Mouse (Mus musculus): ENCODE data around the gene Gapvd1.
A peak's percentile ranks its signal among the peaks of the same experiment; 100 is the strongest.
"Not testable (repeated sequence)": the region's sequence is repeated elsewhere in the genome, so short reads cannot be mapped to it uniquely, and the experiment has no call there.

Gapvd1 gene

GRCm38 (mm10) chr2:34754551-34755358, at the start of gene Gapvd1:
TSS of gene Gapvd1 (minus strand) at chr2:34755232.
- no peak for DNase-seq

- DNase-seq: no peak
Measured at GRCm38 (mm10) chr2:34804815-34805214, 49.8 kb upstream of the Gapvd1 start.

- no peak for DNase-seq
Measured at GRCm38 (mm10) chr2:34804172-34804571, 49.1 kb upstream of the Gapvd1 start.

DNA sequence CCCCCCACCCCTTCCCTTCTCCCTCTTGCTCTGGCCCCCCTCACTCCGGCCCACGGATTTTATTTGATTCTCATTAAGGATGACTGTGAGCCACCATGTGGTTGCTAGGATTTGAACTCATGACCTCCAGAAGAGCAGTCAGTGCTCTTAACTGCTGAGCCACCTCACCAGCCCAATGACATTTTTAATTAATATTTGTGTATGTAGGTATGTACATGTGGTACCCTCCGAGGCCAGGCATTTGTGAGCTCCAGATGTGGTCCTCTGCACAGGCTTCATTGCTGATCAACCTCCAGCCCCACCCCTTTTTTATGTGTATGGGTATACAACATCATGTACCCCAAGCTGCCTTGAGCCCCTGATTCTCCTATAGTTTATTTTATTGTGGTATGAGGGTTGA, 48.7 kb upstream of the Gapvd1 start:
- no peak for DNase-seq

GRCm38 (mm10) chr2:34802565-34803245, 47.7 kb upstream of the Gapvd1 start:
- not testable (repeated sequence) for DNase-seq

- DNase-seq: peak; percentile 97
Measured at GRCm38 (mm10) chr2:34801516-34802482, 46.8 kb upstream of the Gapvd1 start.

DNA sequence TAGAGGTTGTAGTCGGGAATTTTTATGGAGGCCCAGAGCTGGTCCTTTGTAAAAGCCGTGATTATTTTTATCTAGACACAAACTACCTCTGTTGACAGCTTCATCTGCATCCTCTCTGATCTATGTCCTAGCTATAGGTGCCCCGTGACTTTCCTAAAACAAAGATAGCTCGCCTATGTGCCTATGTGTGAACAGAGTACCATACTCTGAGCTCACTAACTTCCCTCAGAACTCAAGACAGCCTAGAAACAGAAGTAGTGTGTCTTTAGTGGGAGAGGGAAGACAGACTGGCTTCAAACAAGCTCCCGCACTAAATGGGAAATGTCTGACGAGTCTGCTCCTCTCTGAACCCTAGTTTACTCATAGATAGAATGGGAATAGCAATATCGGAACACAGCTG, 45.3 kb upstream of the Gapvd1 start:
- no peak for DNase-seq

- peak; percentile 65 for DNase-seq
Measured at GRCm38 (mm10) chr2:34799357-34800256, 44.6 kb upstream of the Gapvd1 start, which contains the start of gene Rabepk. TSS of gene Rabepk (minus strand) at chr2:34799912.

DNA sequence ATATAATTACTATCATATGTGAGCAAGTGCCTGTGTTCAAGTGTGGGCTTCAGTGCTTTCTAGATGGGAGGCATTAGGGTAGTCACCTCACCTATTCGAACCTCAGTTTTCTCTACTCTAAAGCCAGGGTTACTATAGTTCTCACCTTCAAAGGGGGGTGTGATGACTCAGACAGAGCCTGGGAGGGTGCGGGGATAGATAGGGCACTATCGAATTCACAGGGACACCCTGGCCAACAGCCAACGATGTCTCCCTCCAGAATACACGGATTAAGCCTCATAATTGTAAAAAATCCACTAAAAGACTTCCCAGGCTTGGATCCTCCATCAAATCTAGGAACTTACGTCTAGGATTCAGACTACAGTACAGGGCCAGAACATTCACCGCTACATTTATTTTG, 40.4 kb upstream of the Gapvd1 start:
- no peak for DNase-seq

DNA sequence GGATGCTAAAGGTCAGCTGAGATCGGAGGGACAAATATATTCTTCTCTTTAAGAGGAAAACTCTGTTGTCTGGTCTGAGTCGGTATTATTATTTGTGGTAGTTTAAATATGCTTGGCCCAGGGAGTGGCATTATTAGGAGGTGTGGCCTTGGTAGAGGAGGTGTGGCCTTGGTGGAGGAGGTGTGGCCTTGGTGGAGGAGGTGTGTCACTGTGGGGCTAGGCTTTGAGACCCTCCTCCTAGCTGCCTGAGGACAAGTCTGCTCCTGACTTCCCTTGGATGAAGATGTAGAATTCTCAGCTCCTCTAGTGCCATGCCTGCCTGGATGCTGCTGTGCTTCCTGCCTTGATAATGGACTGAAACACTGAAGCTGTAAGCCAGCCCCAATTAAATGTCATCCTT, 39.5 kb upstream of the Gapvd1 start:
- DNase-seq: no peak

DNA sequence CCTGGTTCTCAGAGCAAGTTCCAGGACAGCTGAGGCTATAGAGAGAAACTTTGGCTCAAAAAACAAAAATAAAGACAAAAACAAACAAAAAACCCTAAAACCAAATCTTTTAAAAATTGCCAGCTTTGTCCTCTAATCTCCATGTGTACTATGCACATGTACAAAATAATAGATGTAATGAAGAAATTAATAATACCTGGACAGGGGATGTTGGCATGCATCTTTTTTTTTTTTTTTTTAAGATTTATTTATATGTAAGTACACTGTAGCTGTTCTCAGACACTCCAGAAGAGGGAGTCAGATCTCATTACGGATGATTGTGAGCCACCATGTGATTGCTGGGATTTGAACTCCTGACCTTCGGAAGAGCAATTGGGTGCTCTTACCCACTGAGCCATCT, 37.5 kb upstream of the Gapvd1 start:
- DNase-seq: not testable (repeated sequence)

GRCm38 (mm10) chr2:34790282-34790681, 35.2 kb upstream of the Gapvd1 start:
- DNase-seq: no peak

- DNase-seq: no peak
Measured at GRCm38 (mm10) chr2:34784085-34784484, 29.1 kb upstream of the Gapvd1 start.

DNA sequence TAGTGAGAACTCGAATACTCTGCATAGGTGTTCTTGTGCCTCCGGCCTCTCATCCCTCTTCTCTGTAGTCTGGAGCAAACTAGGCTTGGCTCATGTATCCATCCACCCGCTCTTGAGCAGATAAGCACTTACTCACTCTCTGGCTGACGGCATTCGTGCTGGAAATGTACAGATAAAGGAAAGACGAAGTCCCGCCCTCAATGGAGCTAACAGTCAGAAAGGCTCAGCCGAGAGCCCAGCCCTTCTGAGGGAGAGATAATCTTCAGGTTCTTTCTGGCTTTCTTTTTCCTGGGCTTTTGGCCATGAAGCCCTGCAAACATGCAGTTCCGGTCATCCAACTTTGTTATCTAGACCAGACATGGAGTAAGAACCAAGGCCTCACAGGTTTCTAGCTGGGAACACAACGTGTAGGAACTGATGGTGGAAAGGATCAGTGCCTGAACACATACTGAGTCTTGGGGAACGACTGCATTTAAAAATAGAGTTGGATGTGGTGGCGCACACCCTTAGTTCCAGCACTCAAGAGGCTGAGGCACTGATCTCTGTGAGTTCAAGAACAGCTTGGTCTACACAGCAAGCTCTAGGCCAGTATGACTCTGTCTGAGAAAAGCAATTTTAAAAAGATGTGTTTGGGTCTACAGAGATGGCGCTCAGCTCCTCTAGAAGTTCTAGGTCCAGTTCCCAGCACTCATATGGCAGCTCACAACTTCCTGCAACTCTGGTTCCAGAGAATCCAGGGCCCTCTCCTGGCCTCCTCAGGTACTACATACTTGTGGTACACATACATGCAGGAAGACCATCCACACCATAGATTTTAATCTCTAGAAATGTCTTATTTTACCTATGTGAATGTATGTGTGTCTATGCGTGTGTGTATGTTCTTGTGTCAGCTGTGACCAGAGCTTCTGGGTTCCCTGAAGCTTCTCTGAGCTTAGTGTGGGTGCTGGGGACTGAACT, 28.3 kb upstream of the Gapvd1 start:
- no peak for DNase-seq

- no peak for DNase-seq
Measured at GRCm38 (mm10) chr2:34777237-34777868, 22.3 kb upstream of the Gapvd1 start.

DNA sequence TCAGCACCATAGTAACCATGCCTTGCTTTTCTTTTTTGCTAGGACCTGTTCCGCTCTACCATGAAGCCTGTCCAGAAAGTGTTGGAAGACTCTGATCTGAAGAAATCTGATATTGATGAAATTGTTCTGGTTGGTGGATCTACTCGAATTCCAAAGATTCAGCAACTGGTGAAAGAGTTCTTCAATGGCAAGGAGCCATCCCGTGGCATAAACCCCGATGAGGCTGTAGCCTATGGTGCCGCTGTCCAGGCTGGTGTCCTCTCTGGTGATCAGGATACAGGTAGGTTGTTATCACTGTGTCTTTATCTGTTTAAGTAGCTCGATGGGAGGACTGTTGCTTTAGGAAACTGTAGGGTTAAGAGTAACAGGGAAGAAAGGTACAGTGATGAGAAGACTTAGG, 19.5 kb upstream of the Gapvd1 start:
- no peak for DNase-seq

DNA sequence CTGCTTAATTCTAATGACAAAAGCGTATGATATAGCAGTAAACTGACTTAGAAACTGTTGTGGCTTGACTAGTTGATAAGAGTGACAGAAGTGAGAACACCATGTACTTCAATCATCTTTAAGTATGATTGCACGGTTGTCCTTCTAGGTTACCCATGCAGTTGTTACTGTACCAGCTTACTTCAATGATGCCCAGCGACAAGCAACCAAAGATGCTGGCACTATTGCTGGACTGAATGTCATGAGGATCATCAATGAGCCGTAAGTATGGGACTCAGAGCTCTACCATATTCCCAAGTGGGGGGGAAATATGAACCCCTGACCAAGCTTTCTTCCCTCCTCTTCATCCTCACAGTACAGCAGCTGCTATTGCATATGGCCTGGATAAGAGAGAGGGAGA, 18.6 kb upstream of the Gapvd1 start:
- DNase-seq: no peak

- DNase-seq: no peak
Measured at GRCm38 (mm10) chr2:34772252-34773235, 17.5 kb upstream of the Gapvd1 start.

Data from right cerebral cortex, postnatal 14 days (tissue).